Mouse (Mus musculus) liver, adult 2 months (tissue): ENCODE data around the gene Ninj1. TPM values are rescaled to one million over a fixed set of nuclear protein-coding genes. Genes with fewer than 3 reads are reported as not detected.

Experiments used
- DNase-seq: peaks from one replicate; pipeline ENCODE4 v3.0.0-alpha.2; 2011; ENCODE audit warnings: low read depth, low spot score; ENCODE audit errors: extremely low read depth
- H3K27ac ChIP-seq: fragments of 200-500 bp; replicated peaks from 2 replicates; pipeline ENCODE4 v1.5.1; 2012; ENCODE audit warnings: low read depth, mild to moderate bottlenecking, control low read depth, inconsistent platforms, low read length; ENCODE audit not compliant: insufficient read depth
- H3K27me3 ChIP-seq: fragments of 200-500 bp; 2 replicates; pipeline ENCODE4 v1.6.1; 2012; ENCODE audit warnings: mild to moderate bottlenecking, moderate library complexity, low read length, inconsistent platforms; ENCODE audit not compliant: control insufficient read depth, insufficient read depth
- H3K36me3 ChIP-seq: fragments of 200-500 bp; 2 replicates; pipeline ENCODE4 v1.6.1; 2012; ENCODE audit warnings: low read length, inconsistent platforms; ENCODE audit not compliant: control insufficient read depth, insufficient read depth
- H3K4me1 ChIP-seq: fragments of 200-500 bp; 2 replicates; pipeline ENCODE4 v1.6.1; 2011; ENCODE audit warnings: low read length; ENCODE audit not compliant: control insufficient read depth, insufficient read depth
- H3K4me3 ChIP-seq: fragments of 200-500 bp; 2 replicates; pipeline ENCODE4 v1.5.1; 2011; ENCODE audit warnings: low read depth, mild to moderate bottlenecking, control low read depth, low read length, moderate library complexity; ENCODE audit not compliant: insufficient read depth
- H3K79me2 ChIP-seq: fragments of 200-500 bp; 2 replicates; pipeline ENCODE4 v1.6.1; 2012; ENCODE audit warnings: inconsistent platforms, mild to moderate bottlenecking, low read length, moderate library complexity; ENCODE audit not compliant: control insufficient read depth, insufficient read depth
- H3K9ac ChIP-seq: fragments of 200-500 bp; 2 replicates; pipeline ENCODE4 v1.6.1; 2012; ENCODE audit warnings: low read depth, mild to moderate bottlenecking, control low read depth, inconsistent platforms, low read length
- CTCF ChIP-seq: fragments of 200-500 bp; IDR thresholded peaks from 2 replicates; pipeline ENCODE4 v1.5.1; 2011; ENCODE audit warnings: low read depth, low read length, control low read depth
- POLR2A ChIP-seq: fragments of 200-500 bp; IDR thresholded peaks from 2 replicates; pipeline ENCODE4 v1.6.1; 2011; ENCODE audit warnings: low read length, control low read depth; ENCODE audit not compliant: insufficient read depth; ENCODE audit errors: extremely low read depth
- WGBS: fragments of 180-500 bp; shearing (Covaris S2); methylation state at CpG from one replicate; pipeline ENCODE4 v1.1.7; 2018; 5-methylcytosine and 5-hydroxymethylcytosine counted together
- polyA plus RNA-seq: library from polyadenylated mRNA; depleted of rRNA; stranded (reverse); fragments of >200 nt; gene quantifications from 2 replicates; pipeline ENCODE4 v1.2.3, GENCODE M21; 2012
- total RNA-seq: library from RNA; depleted of rRNA; stranded (reverse); fragments of >200 nt; gene quantifications from 2 replicates; pipeline ENCODE4 v1.2.3, GENCODE M21; 2014

Ninj1 gene
- total and polyA plus RNA-seq, 2 experiments: 178 to 1,040 TPM

GRCm38 (mm10) chr13:49199891-49200290 is 12.6 kb downstream of the Ninj1 start:
- no peak for TF ChIP-seq CTCF
- no peak for TF ChIP-seq POLR2A
- Histone ChIP-seq H3K27me3 (no peaks in the 10 kb centered on the region), H3K4me3 (no peak overlapping the region), H3K9ac (no peak overlapping the region), H3K4me1 (peaks cover 2% of the 10 kb centered on the region), H3K79me2 (no peaks in the 10 kb centered on the region), H3K36me3 (peaks cover 12% of the 10 kb centered on the region), H3K27ac (no peak overlapping the region)
- no peak for DNase-seq
- 96% methylated on average over 7 of the region's 7 CpGs for WGBS

GRCm38 (mm10) chr13:49200688-49201087 is 13.4 kb downstream of the Ninj1 start:
- WGBS: 85% methylated on average over 13 of the region's 13 CpGs
- Histone ChIP-seq H3K79me2 (no peaks in the 10 kb centered on the region), H3K27ac (peak overlapping the region; percentile 1; the same call in 1 of the 2 replicates), H3K36me3 (peaks cover 5% of the 10 kb centered on the region), H3K4me3 (no peak overlapping the region), H3K27me3 (no peaks in the 10 kb centered on the region), H3K9ac (no peak overlapping the region), H3K4me1 (peaks cover 2% of the 10 kb centered on the region)
- peak; percentile 48 for DNase-seq
- TF ChIP-seq POLR2A (no peak), CTCF (no peak)

- no peaks in the 10 kb centered on the region for H3K4me1 ChIP-seq
- 97% methylated on average over 7 of the region's 7 CpGs for WGBS
Observed at GRCm38 (mm10) chr13:49202556-49202955, 15.3 kb downstream of the Ninj1 start.

GRCm38 (mm10) chr13:49205381-49205998 is 18.2 kb downstream of the Ninj1 start:
- 50% methylated on average over 13 of the region's 13 CpGs for WGBS
- no peaks in the 10 kb centered on the region for H3K79me2 ChIP-seq
- peak; percentile 43 for DNase-seq

More at GRCm38 (mm10) chr13:49202556-49202955, 15.3 kb downstream of the Ninj1 start:
- no peak for TF ChIP-seq CTCF
- TF ChIP-seq POLR2A: no peak
- Histone ChIP-seq H3K79me2 (no peaks in the 10 kb centered on the region), H3K4me3 (no peak overlapping the region), H3K36me3 (no peaks in the 10 kb centered on the region), H3K27ac (no peak overlapping the region), H3K9ac (no peak overlapping the region), H3K27me3 (no peaks in the 10 kb centered on the region)
- no peak for DNase-seq

GRCm38 (mm10) chr13:49206341-49206740 is 19.1 kb downstream of the Ninj1 start:
- no peak for TF ChIP-seq POLR2A
- Histone ChIP-seq H3K9ac (no peak overlapping the region), H3K27ac (no peak overlapping the region), H3K4me1 (no peaks in the 10 kb centered on the region), H3K79me2 (no peaks in the 10 kb centered on the region), H3K4me3 (no peak overlapping the region), H3K27me3 (no peaks in the 10 kb centered on the region), H3K36me3 (no peaks in the 10 kb centered on the region)
- WGBS: 97% methylated on average over 2 of the region's 2 CpGs
- DNase-seq: no peak

More at GRCm38 (mm10) chr13:49205381-49205998, 18.2 kb downstream of the Ninj1 start:
- Histone ChIP-seq H3K36me3 (no peaks in the 10 kb centered on the region), H3K27me3 (no peaks in the 10 kb centered on the region), H3K4me3 (no peak overlapping the region), H3K9ac (no peak overlapping the region), H3K4me1 (no peaks in the 10 kb centered on the region), H3K27ac (no peak overlapping the region)
- TF ChIP-seq POLR2A (no peak), CTCF (peak; percentile 98)

- TF ChIP-seq CTCF (no peak), POLR2A (no peak)
- Histone ChIP-seq H3K36me3 (no peaks in the 10 kb centered on the region), H3K79me2 (no peaks in the 10 kb centered on the region), H3K4me3 (no peak overlapping the region), H3K9ac (no peak overlapping the region), H3K27ac (no peak overlapping the region), H3K4me1 (no peaks in the 10 kb centered on the region), H3K27me3 (no peaks in the 10 kb centered on the region)
- no peak for DNase-seq
- 91% methylated on average over 7 of the region's 7 CpGs for WGBS
Observed at GRCm38 (mm10) chr13:49209306-49209705, 22.0 kb downstream of the Ninj1 start.
